In genomic region chr15:62284606-62285531, GRCm38 (mm10) we compare ENCODE assay signal across 17 mouse cellular contexts.
DNase-seq lines count a peak whose midpoint lies in the region; ATAC-seq and TF ChIP-seq lines count a peak whose summit lies in the region.
"Had no signal": no experiment of that assay in that cellular context is flagged by ENCODE, and none has a peak within 500 bp of the region (broad histone marks: within the 10 kb centered on the region; RNA-seq: fewer than 3 reads in every experiment).

No protein-coding gene starts in this region.

- TF ChIP-seq CTCF in midbrain, postnatal 0 days (IDR thresholded peaks at IDR 0.05), result no peak

- no peak overlapping the region for H3K9ac ChIP-seq in hindbrain, embryonic 12.5 days
- H3K9ac ChIP-seq in hindbrain, embryonic 11.5 days (ENCODE audit: low read depth, low read length), result no peak overlapping the region
- H3K9ac ChIP-seq in neural tube, embryonic 12.5 days, result no peak overlapping the region
- H3K9ac ChIP-seq in forebrain, embryonic 16.5 days (replicated peaks; ENCODE audit: low read depth, low read length), result no peak overlapping the region
- no peak overlapping the region for H3K9ac ChIP-seq in midbrain, postnatal 0 days (replicated peaks; ENCODE audit: low read length, poor library complexity, severe bottlenecking)
- H3K9ac ChIP-seq: limb, embryonic 12.5 days; liver, embryonic 12.5 days; lung, embryonic 15.5 days had no signal

- no peak overlapping the region; the same call in 1 of the 2 replicates for H3K27ac ChIP-seq in hindbrain, embryonic 12.5 days
- no peak overlapping the region for H3K27ac ChIP-seq in hindbrain, embryonic 11.5 days (ENCODE audit: low read depth, low read length)
- no peak overlapping the region for H3K27ac ChIP-seq in neural tube, embryonic 12.5 days
- peak overlapping the region; percentile 79 for H3K27ac ChIP-seq in forebrain, embryonic 16.5 days (ENCODE audit: low read length)
- no peak overlapping the region for H3K27ac ChIP-seq in midbrain, postnatal 0 days (ENCODE audit: low read depth, low read length)
- H3K27ac ChIP-seq: limb, embryonic 12.5 days; liver, embryonic 12.5 days had no signal

- H3K9me3 ChIP-seq in hindbrain, embryonic 12.5 days (replicated peaks), result no peaks in the 10 kb centered on the region
- H3K9me3 ChIP-seq in hindbrain, embryonic 11.5 days (ENCODE audit: control insufficient read depth, low read length), result no peaks in the 10 kb centered on the region
- no peaks in the 10 kb centered on the region for H3K9me3 ChIP-seq in neural tube, embryonic 12.5 days
- H3K9me3 ChIP-seq in forebrain, embryonic 16.5 days (ENCODE audit: control insufficient read depth, low read length), result no peaks in the 10 kb centered on the region
- no peaks in the 10 kb centered on the region for H3K9me3 ChIP-seq in midbrain, postnatal 0 days (ENCODE audit: low read length)
- H3K9me3 ChIP-seq: limb, embryonic 12.5 days; liver, embryonic 12.5 days; lung, embryonic 15.5 days had no signal

- H3K36me3 ChIP-seq in hindbrain, embryonic 12.5 days, result no peaks in the 10 kb centered on the region
- H3K36me3 ChIP-seq in hindbrain, embryonic 11.5 days (ENCODE audit: control insufficient read depth, insufficient read depth, low read length), result no peaks in the 10 kb centered on the region
- H3K36me3 ChIP-seq in neural tube, embryonic 12.5 days, result no peaks in the 10 kb centered on the region
- no peaks in the 10 kb centered on the region for H3K36me3 ChIP-seq in forebrain, embryonic 16.5 days (ENCODE audit: control insufficient read depth, insufficient read depth)
- H3K36me3 ChIP-seq in midbrain, postnatal 0 days (ENCODE audit: insufficient read depth, low read length), result no peaks in the 10 kb centered on the region
- H3K36me3 ChIP-seq: limb, embryonic 12.5 days; liver, embryonic 12.5 days; lung, embryonic 15.5 days had no signal

- peak; percentile 81 for ATAC-seq in hindbrain, embryonic 12.5 days (ENCODE audit: low FRiP score)
- ATAC-seq in hindbrain, embryonic 11.5 days (ENCODE audit: low FRiP score), result no peak
- ATAC-seq in neural tube, embryonic 12.5 days (ENCODE audit: low FRiP score, low read depth), result peak; percentile 56; the same call in 1 of the 2 replicates
- peak; percentile 90 for ATAC-seq in forebrain, embryonic 16.5 days
- no peak for ATAC-seq in midbrain, postnatal 0 days (ENCODE audit: low FRiP score)
- ATAC-seq: intestine, postnatal 0 days; liver, embryonic 12.5 days had no signal

- no peak for DNase-seq in hindbrain, embryonic 11.5 days (ENCODE audit: low spot score)
- DNase-seq in neural tube, embryonic 10.5 days (ENCODE audit: extremely low spot score, low spot score), result no peak
- peak; percentile 19 for DNase-seq in midbrain, postnatal 0 days (ENCODE audit: low spot score)
- no peak for DNase-seq in embryo, embryonic 10.5 days (ENCODE audit: low spot score)
- DNase-seq in spleen, adult 12 weeks (ENCODE audit: low spot score), result no peak
- DNase-seq: cerebellum, adult 9-11 months; gastrocnemius, postnatal 14 days; lung, postnatal 4 days; spleen, adult 18-20 months; thymus, postnatal 36 days had no signal

- H3K4me3 ChIP-seq in hindbrain, embryonic 12.5 days, result no peak overlapping the region
- H3K4me3 ChIP-seq in hindbrain, embryonic 11.5 days (ENCODE audit: low read depth, low read length), result no peak overlapping the region
- H3K4me3 ChIP-seq in neural tube, embryonic 12.5 days, result no peak overlapping the region
- no peak overlapping the region for H3K4me3 ChIP-seq in forebrain, embryonic 16.5 days (replicated peaks; ENCODE audit: low read length)
- no peak overlapping the region for H3K4me3 ChIP-seq in midbrain, postnatal 0 days (ENCODE audit: low read depth, low read length)
- H3K4me3 ChIP-seq: limb, embryonic 12.5 days; liver, embryonic 12.5 days; lung, embryonic 15.5 days had no signal

- H3K4me1 ChIP-seq in hindbrain, embryonic 12.5 days, result peaks cover 16% of the 10 kb centered on the region
- no peaks in the 10 kb centered on the region for H3K4me1 ChIP-seq in hindbrain, embryonic 11.5 days (replicated peaks; ENCODE audit: control insufficient read depth, insufficient read depth, low read length)
- no peaks in the 10 kb centered on the region; the same call in 1 of the 2 replicates for H3K4me1 ChIP-seq in neural tube, embryonic 12.5 days
- H3K4me1 ChIP-seq in forebrain, embryonic 16.5 days (replicated peaks; ENCODE audit: control insufficient read depth, insufficient read depth, low read length), result peaks cover 20% of the 10 kb centered on the region
- H3K4me1 ChIP-seq in midbrain, postnatal 0 days (ENCODE audit: insufficient read depth, low read length), result no peaks in the 10 kb centered on the region

- H3K27me3 ChIP-seq in hindbrain, embryonic 12.5 days, result no peaks in the 10 kb centered on the region
- no peaks in the 10 kb centered on the region for H3K27me3 ChIP-seq in hindbrain, embryonic 11.5 days (ENCODE audit: control insufficient read depth, insufficient read depth, low read length)
- no peaks in the 10 kb centered on the region for H3K27me3 ChIP-seq in neural tube, embryonic 12.5 days (replicated peaks)
- no peaks in the 10 kb centered on the region for H3K27me3 ChIP-seq in forebrain, embryonic 16.5 days (replicated peaks; ENCODE audit: control insufficient read depth, insufficient read depth, low read length)
- no peaks in the 10 kb centered on the region for H3K27me3 ChIP-seq in midbrain, postnatal 0 days (ENCODE audit: insufficient read depth, low read length)
- H3K27me3 ChIP-seq: limb, embryonic 12.5 days; liver, embryonic 12.5 days; lung, embryonic 15.5 days had no signal

- WGBS in hindbrain, embryonic 12.5 days, result 85% methylated on average over 7 of the region's 7 CpGs
- 90% methylated on average over 7 of the region's 7 CpGs for whole genome bisulfite sequencing in hindbrain, embryonic 11.5 days
- 86% methylated on average over 7 of the region's 7 CpGs for WGBS in neural tube, embryonic 12.5 days
- 54% methylated on average over 7 of the region's 7 CpGs for WGBS in forebrain, embryonic 16.5 days
- 80% methylated on average over 7 of the region's 7 CpGs for WGBS in midbrain, postnatal 0 days

- H3K4me2 ChIP-seq in hindbrain, embryonic 12.5 days (replicated peaks), result no peak overlapping the region
- no peak overlapping the region for H3K4me2 ChIP-seq in hindbrain, embryonic 11.5 days (replicated peaks; ENCODE audit: low read depth, low read length)
- no peak overlapping the region for H3K4me2 ChIP-seq in neural tube, embryonic 12.5 days (replicated peaks)
- H3K4me2 ChIP-seq in forebrain, embryonic 16.5 days (ENCODE audit: low read length), result no peak overlapping the region
- no peak overlapping the region for H3K4me2 ChIP-seq in midbrain, postnatal 0 days (ENCODE audit: low read depth, low read length, poor library complexity, severe bottlenecking)
- H3K4me2 ChIP-seq: limb, embryonic 12.5 days; liver, embryonic 12.5 days; lung, embryonic 15.5 days had no signal

Comparison
In these comparisons a context has a peak if more than half of its experiments do, and no peak if none do; other contexts are left out.
1. ATAC-seq: peak in hindbrain, embryonic 12.5 days (single experiment), neural tube, embryonic 12.5 days (single experiment) and forebrain, embryonic 16.5 days (single experiment); none in hindbrain, embryonic 11.5 days (single experiment) and midbrain, postnatal 0 days (single experiment).